Mouse (Mus musculus): Measurements from ENCODE around the gene Fmn2.

Fmn2 gene

DNA sequence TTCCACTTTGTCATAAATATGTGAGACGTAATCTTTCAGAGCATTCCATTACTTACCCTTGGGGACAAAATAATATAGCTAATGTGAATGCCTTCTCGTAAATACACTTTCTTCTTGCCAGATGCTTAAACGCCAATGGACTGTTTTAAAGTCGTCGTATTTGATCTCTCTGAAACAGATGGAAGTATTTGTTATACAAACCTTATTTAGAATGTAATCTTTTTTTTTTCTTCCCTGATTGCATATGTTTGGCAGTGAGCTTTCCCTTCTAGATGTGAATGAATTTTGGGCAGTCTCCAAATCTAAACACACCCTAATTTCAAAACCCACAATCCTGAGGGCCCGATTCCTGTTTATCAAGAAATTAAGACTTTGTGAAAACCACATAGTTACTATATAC is 173.7 kb downstream of the Fmn2 start:
- no peak for TF ChIP-seq GATA4 (IDR thresholded peaks at IDR 0.05; ENCODE audit: insufficient replicate concordance, low read length)

DNA sequence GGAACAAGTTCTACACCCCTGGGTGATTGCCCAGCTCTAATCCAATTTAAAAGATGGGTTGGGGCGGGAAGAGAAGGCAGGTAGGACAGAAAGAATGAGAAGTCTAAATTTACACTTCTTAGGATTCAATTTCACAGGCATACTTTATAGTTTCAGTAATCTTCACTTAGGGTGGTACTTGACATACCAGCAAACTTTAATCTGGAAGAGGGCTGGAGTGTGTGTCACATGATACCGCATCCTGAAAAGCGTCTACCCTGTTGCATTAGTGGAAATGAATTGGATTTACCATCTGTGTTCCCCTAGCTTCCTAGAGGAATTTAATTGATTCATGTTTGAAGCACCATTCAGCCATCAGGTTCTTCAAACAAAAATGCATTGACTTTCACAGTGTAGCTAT is 174.6 kb downstream of the Fmn2 start:
- no peak for TF ChIP-seq GATA4 (IDR thresholded peaks at IDR 0.05; ENCODE audit: insufficient replicate concordance, low read length)

DNA sequence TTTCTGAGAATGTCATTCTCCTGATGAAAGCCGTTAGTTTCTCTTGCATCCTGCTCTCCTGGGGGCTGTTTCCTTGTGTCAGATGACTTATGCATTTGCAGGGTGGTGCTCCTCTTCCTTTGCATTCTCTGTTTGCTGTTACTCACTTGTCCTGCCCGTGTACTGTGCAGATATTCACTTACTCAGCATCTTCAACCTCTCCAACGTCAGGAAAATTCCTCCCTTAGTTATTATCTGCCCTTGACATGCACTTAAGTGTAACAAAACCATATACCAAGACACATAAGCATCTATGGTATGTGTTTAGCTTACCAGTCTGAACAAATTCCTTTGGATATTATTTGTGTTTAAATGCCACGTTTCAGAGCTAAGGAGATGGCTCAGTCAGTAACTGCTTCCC is 175.6 kb downstream of the Fmn2 start:
- no peak for TF ChIP-seq GATA4 (IDR thresholded peaks at IDR 0.05; ENCODE audit: insufficient replicate concordance, low read length)

DNA sequence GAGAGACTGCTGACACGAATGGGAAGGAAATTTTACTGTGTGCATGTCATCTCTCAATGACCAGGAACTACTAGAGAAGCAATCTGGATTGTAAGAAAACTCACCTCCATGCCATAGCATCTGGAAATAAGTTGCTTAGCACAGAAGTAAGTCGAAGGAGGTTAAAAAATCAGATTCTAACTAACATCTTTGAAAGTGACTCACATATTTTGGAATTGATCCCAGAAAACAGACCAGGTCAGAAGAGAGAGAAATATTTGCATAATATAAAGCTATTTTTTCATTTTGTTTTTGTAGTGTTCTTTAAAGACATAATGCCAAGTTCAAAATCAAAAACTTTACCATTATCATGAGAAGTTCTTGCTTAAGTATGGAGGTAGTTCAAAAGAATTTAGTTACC is 187.7 kb downstream of the Fmn2 start:
- no peak for TF ChIP-seq GATA4 (IDR thresholded peaks at IDR 0.05; ENCODE audit: insufficient replicate concordance, low read length)

DNA sequence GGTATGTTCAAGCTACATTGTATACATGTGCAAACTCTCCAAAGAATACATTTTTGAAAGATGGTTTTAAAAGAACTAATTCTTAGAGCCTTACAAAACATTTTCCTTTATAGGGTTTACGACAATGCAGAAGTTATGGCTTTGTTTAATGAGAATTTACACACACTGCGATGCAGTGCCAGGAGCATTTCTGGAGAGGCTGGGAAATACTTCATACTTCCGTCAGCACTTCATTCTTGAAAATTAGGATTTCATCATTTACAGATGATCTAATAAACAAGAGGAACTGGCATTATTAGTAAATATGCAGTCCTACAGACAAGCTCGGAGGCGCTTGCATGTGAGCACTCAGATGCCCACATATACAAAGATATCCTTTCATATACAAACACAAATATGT is 199.2 kb downstream of the Fmn2 start:
- TF ChIP-seq GATA4 (IDR thresholded peaks at IDR 0.05; ENCODE audit: insufficient replicate concordance, low read length), result no peak

DNA sequence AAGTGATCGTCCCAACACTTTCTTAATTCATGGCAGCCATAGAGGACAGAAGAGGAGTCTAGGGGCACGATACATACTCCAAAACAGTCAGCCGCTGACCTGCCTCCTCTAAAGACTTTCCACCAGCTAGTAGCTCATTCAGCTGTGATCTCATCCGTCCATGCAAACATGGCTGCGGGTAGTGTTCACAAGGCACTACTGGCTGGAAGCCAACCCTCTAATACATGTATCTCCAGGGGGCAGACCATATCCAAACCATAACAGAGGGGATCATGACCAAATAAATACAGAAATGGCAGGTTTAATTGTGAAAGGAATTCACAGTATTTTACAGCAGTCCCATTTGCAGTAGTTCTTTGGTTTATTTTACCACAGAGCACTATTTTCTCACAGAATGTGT is 200.2 kb downstream of the Fmn2 start:
- no peak for TF ChIP-seq GATA4 (IDR thresholded peaks at IDR 0.05; ENCODE audit: insufficient replicate concordance, low read length)

DNA sequence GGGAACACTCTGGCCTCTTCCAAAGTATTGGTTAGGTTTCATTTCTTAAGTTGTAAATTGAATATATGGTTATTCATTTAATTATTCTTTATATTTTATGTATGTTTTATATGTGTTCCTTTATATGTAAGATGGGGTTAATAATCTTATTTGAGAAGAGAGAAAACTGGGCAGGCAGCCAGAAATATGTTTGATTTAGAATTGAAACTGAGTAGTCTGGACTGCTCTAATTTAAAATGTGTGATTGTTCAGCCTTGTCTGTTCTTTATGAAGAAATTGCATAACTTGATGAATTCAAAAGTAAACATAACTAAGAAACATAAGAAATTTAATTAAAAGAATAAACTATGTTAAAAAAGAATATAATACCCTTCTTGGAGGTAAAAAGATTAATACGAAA is 202.3 kb downstream of the Fmn2 start:
- no peak for TF ChIP-seq GATA4 (IDR thresholded peaks at IDR 0.05; ENCODE audit: insufficient replicate concordance, low read length)

DNA sequence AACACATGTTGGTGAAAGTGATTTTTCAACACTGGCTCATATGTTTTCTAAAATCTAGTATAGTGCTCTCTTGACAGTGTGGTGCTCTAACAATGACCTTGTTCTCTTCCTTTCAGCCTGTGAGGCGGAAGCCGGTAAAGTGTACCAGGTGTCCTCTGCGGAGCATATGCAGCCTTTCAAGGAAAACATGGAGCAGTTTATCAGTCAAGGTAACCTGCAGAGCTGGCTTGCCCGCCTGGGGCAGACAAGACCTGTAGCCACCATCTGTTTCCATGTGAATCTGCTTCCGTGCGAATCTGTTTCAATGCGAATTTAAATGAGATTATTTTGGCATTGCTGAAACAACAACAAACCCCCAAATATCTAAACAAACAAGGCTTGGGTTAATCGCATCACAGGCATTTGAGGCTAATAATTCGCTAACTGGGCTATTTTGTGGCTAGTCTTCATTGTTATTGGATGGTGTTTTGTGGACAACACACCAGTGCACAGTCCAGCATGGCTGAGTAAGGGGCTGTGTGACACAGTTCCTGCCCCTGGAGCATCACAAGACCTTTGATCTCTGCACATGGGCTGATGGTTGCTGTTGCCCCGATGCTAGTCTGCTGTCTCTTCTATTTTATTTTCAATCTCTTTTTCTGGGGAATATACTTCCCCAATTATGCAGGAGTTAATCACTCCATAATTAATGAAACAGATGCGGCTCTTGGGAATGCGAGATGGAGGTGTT is 218.3 kb downstream of the Fmn2 start:
- TF ChIP-seq GATA4 (IDR thresholded peaks at IDR 0.05; ENCODE audit: insufficient replicate concordance, low read length), result no peak

DNA sequence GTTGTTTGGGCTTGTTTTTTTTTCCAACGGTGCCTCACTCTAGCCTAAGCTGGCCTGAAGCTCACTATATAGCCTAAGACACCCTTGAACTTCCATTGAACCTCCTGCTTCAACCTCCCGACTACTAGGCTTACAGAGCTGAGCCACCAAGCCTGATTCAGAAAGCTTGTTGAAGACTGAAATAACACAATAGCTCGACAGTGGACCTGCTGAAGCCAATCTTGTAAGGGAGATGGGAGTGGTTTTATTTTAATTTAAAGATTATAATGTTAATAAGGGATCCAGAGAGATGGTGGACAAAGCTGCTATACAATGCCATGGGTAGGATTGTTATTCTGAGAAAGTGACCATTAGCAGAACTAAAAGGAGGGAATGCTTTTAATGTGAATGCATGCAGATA is 227.1 kb downstream of the Fmn2 start:
- no peak for TF ChIP-seq GATA4 (IDR thresholded peaks at IDR 0.05; ENCODE audit: insufficient replicate concordance, low read length)

DNA sequence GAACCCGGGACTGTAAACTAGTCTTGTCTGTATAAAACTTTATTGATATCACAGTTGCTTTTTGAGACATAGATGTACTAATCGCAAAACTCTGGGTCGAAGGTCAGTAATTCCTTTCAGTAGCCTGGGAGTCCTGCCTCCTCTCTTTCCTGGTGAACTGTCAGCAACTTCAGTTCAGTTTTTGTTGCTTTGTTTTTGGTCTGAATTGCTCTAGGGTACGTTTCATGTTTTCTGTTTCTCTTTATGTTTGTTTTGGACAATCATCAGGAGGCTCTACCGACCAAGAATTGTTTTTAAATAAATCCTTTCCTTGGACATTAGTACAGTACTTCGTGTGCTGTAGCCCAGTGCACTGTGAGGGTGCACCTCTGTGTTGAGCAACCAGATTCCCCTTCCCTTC is 231.1 kb downstream of the Fmn2 start:
- TF ChIP-seq GATA4 (IDR thresholded peaks at IDR 0.05; ENCODE audit: insufficient replicate concordance, low read length), result no peak

DNA sequence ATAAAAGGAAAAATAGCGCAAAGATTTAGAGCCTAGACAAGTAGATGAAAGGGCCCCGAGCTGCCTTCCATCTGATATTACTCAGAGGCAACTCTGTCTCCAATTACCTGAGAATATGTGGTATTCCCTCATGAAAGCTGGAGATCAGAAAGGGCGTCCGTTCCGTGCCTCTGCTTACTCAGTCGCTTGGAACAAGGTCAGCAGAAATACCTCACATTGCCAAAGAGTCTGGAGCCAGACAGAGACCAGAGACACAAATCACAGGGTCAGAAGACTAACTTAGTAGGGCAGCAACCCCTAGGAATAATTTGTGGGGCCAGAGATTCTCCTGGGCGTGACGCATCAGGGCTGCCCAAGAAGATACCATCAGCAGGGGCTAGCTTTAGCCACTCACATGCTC is 237.3 kb downstream of the Fmn2 start:
- no peak for TF ChIP-seq GATA4 (IDR thresholded peaks at IDR 0.05; ENCODE audit: insufficient replicate concordance, low read length)

DNA sequence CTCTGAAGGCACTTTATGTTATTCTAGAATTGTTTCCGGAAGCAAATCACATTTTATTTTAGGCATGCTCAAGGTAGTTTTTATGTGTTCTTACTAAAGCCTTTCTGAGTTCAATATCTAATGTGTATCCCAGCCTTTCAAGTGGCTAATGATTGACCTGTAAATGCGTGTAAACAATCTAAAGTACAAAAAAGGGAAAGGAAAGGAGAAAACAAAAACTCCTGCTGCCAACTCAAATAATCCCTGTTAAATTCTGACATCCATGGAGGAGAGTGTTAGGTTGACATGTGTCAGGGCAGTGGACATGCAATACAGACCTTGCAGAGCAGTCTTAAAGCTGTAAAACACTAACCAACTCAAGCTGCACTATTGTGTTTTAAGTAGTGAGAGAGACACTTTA is 241.0 kb downstream of the Fmn2 start:
- no peak for TF ChIP-seq GATA4 (IDR thresholded peaks at IDR 0.05; ENCODE audit: insufficient replicate concordance, low read length)

DNA sequence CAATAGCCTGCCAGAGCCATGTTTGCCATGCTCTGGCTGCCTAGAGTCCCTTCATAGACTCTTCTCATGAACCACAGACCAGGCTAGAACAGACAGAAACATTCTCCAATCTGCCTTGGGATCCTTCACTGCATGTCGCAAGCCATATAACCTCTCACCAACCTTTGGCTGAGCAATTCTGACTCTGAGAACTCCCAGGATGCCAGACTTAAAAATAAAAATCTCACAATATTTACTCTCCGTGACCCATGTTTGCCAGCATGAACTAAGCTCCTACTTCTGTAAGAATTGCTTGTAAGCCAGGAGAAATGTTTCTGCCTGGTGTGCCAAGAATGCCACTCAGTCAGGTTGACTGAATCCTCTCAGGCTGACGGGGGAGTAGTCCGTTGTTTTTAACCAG is 246.9 kb downstream of the Fmn2 start:
- TF ChIP-seq GATA4 (IDR thresholded peaks at IDR 0.05; ENCODE audit: insufficient replicate concordance, low read length), result no peak

DNA sequence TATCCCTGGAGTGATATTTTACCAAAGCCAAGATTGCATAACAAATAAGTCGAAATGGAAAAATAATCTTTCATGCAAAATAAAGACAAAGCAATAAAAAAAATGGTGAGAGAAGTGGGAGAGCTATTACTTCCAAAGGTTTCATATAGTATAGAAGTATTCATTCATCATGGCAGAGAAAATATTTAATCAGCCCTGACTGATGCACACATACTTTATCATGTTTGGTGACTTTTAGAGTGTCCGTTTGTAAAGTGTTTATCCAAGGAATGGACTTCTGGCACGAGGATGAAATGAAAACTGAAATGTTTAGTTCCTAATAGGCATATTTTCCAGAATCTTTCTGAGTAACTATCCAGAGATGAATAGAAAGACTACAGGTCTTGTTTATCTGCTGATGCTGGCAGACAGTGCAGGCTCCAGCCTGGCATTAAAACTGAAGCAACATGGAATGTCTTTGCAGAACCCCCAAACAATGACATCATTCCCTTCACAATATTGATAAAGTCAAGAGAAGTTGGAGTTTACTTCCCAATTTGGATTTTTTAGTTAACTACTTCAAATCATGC is 249.4 kb downstream of the Fmn2 start:
- no peak for TF ChIP-seq GATA4 (IDR thresholded peaks at IDR 0.05; ENCODE audit: insufficient replicate concordance, low read length)

DNA sequence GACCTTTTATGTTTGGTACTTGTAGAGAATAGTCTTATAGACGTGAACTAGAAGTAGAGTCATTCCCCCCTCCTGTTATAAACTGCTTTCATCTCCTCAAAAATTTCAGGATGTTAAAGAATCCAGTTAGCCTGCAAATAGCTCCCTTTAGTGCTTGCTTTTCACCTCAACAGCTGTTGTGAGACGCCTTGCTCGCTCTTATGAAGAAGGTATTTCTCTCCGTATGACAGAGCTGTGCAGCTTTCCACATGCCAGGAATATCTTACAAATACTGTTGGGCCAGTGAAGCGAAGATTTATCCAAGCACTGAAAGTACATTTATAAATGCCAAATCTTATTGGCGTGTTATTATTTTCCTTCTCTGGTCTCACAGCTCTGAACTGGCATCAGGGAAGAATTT is 257.7 kb downstream of the Fmn2 start:
- no peak for TF ChIP-seq GATA4 (IDR thresholded peaks at IDR 0.05; ENCODE audit: insufficient replicate concordance, low read length)

DNA sequence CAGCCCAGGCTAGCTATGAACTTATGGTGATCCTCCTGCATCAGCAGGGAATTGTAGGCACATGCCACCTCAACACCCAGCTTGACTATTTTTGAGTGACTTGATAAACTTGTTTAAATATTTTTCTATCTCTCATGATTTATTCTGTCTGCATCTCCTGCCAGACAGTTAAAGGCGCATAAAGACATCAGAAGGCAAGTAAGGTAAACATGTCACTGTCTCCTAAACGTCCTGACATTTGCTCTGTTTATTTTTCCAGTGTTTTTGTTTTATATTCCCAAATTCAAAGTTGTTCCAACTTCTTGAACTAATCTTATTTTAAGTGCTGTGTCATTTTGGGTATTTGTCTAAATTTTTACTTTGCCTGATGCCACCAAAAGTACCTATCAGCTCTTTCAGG is 264.1 kb downstream of the Fmn2 start:
- TF ChIP-seq GATA4 (IDR thresholded peaks at IDR 0.05; ENCODE audit: insufficient replicate concordance, low read length), result no peak

DNA sequence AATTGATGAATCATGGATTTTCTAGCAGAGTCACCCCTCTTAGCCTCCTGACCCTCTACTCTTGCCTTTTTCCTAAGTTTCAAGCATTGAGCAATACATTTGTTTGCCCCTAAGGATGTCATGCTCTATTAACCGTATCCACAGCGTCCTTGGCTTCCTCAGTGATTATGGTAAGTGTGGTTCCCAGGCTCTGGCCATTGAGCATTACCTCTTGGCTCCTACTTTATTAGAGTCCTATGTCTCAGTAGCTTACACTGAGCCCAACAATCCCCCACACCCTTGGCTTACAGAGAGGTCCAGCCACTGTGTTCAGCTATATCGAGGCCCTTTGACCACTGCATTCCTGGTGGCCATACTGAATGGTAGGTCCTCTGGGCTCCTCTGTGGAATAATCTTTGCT is 265.2 kb downstream of the Fmn2 start:
- TF ChIP-seq GATA4 (IDR thresholded peaks at IDR 0.05; ENCODE audit: insufficient replicate concordance, low read length), result no peak
